Mouse (Mus musculus) cortical plate, adult 2 months (tissue): ENCODE measurements around the gene Olfr628.
"Not testable (repeated sequence)": the region's sequence is repeated elsewhere in the genome, so short reads cannot be mapped to it uniquely, and the experiment has no call there.

Experiments
- CTCF ChIP-seq: fragments of 200-500 bp; IDR thresholded peaks from 2 replicates; pipeline ENCODE4 v1.5.1; 2011; ENCODE audit warnings: mild to moderate bottlenecking, control low read depth, low read length; ENCODE audit not compliant: insufficient read depth; ENCODE audit errors: extremely low read depth
- POLR2A ChIP-seq: fragments of 200-500 bp; IDR thresholded peaks from 2 replicates; pipeline ENCODE4 v1.6.1; 2011; ENCODE audit warnings: mild to moderate bottlenecking, low read length, control low read depth; ENCODE audit not compliant: insufficient read depth; ENCODE audit errors: extremely low read depth

- TF ChIP-seq CTCF, POLR2A: not testable (repeated sequence)
These were observed 13.8 kb upstream of the Olfr628 start for GRCm38 (mm10) chr7:103716398-103716797.
